Mouse (Mus musculus) heart, adult 2 months (tissue): ENCODE data around the gene Dgcr2. TPM values are rescaled to one million over a fixed set of nuclear protein-coding genes. Genes with fewer than 3 reads are reported as not detected.

Experiments used
- DNase-seq, 2 experiments: peaks; one replicate each; pipeline ENCODE4 v3.0.0; 2021
- H3K27ac ChIP-seq: fragments of 200-600 bp; 2 replicates; pipeline ENCODE4 v1.8.1; 2022
- H3K27me3 ChIP-seq: fragments of 200-500 bp; 2 replicates; pipeline ENCODE4 v1.6.1; 2012; ENCODE audit warnings: mild to moderate bottlenecking, low read length, inconsistent platforms, mixed read lengths; ENCODE audit not compliant: control insufficient read depth, insufficient read depth
- H3K36me3 ChIP-seq: fragments of 200-500 bp; 2 replicates; pipeline ENCODE4 v1.6.1; 2012; ENCODE audit warnings: low read length, inconsistent platforms; ENCODE audit not compliant: control insufficient read depth, insufficient read depth
- H3K4me1 ChIP-seq: fragments of 200-500 bp; 2 replicates; pipeline ENCODE4 v1.6.1; 2011; ENCODE audit warnings: low read length; ENCODE audit not compliant: control insufficient read depth, insufficient read depth
- H3K4me3 ChIP-seq: fragments of 200-600 bp; 2 replicates; pipeline ENCODE4 v1.8.1; 2022
- H3K79me2 ChIP-seq: fragments of 200-500 bp; replicated peaks from 2 replicates; pipeline ENCODE4 v1.6.1; 2012; ENCODE audit warnings: mild to moderate bottlenecking, inconsistent platforms, low read length, moderate library complexity, mixed read lengths; ENCODE audit not compliant: control insufficient read depth, insufficient read depth
- H3K9ac ChIP-seq: fragments of 200-500 bp; 2 replicates; pipeline ENCODE4 v1.6.1; 2012; ENCODE audit warnings: low read depth, mild to moderate bottlenecking, control low read depth, inconsistent platforms, low read length, mixed read lengths
- CTCF ChIP-seq: fragments of 200-600 bp; IDR thresholded peaks from 2 replicates; pipeline ENCODE4 v1.8.1; 2022; ENCODE audit warnings: antibody characterized with exemption, mild to moderate bottlenecking, moderate library complexity
- EP300 ChIP-seq: fragments of 200-500 bp; IDR thresholded peaks from 2 replicates; pipeline ENCODE4 v1.6.1; 2011; ENCODE audit warnings: low read depth, low read length, control low read depth; ENCODE audit not compliant: insufficient read depth
- POLR2A ChIP-seq: fragments of 200-500 bp; IDR thresholded peaks from 2 replicates; pipeline ENCODE4 v1.6.1; 2011; ENCODE audit warnings: mild to moderate bottlenecking, low read depth, low read length, control low read depth; ENCODE audit not compliant: insufficient read depth
- WGBS: fragments of 180-500 bp; shearing (Covaris S2); methylation state at CpG from one replicate; pipeline ENCODE4 v1.1.7; 2018; 5-methylcytosine and 5-hydroxymethylcytosine counted together
- intact Hi-C: fragments of 180-260 bp; cut with DNase I; formaldehyde crosslinking; loops from one replicate; pipeline ENCODE4 v1.15.1; 2025
- polyA plus RNA-seq: library from polyadenylated mRNA; depleted of rRNA; stranded (reverse); fragments of >200 nt; gene quantifications from 2 replicates; pipeline ENCODE4 v1.2.3, GENCODE M21; 2012
- total RNA-seq, 2 experiments: library from RNA; stranded (reverse); gene quantifications; 2 replicates each; pipeline ENCODE4 v1.2.3; 2021

The Dgcr2 gene
- total and polyA plus RNA-seq, 3 experiments = 46.5 to 64.3 (median 55.7) TPM

DNA sequence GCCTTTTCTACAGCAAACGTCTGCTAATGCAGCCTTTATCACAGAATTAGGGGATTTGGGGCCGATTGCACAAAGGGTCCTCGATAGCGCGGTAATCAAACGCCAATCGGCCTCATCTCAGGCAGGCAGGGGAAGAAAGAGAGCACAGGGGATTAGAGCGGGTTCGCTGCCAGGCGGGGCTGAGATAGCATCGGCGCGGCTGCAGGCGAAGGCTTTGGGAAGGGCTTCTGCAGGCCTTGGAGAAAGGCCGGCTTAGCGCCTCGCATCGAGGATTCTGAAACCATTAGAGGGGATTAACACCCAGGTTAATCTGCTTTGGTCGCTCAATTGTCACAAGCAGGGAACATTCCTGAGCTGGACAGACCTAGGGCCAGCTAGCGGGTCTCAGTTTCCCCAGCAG is 22.2 kb upstream of the Dgcr2 start:
- Histone ChIP-seq H3K9ac (peak overlapping the region; percentile 51), H3K79me2 (no peaks in the 10 kb centered on the region), H3K27me3 (no peaks in the 10 kb centered on the region; the same call in 1 of the 2 replicates), H3K4me1 (peaks cover 5% of the 10 kb centered on the region), H3K4me3 (no peak overlapping the region), H3K36me3 (no peaks in the 10 kb centered on the region), H3K27ac (no peak overlapping the region)
- TF ChIP-seq POLR2A (no peak), CTCF (no peak), EP300 (no peak)
- DNase-seq = no peak
- intact Hi-C loops = loop anchor here (10.0 kb wide), 1 partner anchor 314 kb away; the partner anchor contains the start of gene Zdhhc8
- 24% methylated on average over 20 of the region's 20 CpGs for WGBS

DNA sequence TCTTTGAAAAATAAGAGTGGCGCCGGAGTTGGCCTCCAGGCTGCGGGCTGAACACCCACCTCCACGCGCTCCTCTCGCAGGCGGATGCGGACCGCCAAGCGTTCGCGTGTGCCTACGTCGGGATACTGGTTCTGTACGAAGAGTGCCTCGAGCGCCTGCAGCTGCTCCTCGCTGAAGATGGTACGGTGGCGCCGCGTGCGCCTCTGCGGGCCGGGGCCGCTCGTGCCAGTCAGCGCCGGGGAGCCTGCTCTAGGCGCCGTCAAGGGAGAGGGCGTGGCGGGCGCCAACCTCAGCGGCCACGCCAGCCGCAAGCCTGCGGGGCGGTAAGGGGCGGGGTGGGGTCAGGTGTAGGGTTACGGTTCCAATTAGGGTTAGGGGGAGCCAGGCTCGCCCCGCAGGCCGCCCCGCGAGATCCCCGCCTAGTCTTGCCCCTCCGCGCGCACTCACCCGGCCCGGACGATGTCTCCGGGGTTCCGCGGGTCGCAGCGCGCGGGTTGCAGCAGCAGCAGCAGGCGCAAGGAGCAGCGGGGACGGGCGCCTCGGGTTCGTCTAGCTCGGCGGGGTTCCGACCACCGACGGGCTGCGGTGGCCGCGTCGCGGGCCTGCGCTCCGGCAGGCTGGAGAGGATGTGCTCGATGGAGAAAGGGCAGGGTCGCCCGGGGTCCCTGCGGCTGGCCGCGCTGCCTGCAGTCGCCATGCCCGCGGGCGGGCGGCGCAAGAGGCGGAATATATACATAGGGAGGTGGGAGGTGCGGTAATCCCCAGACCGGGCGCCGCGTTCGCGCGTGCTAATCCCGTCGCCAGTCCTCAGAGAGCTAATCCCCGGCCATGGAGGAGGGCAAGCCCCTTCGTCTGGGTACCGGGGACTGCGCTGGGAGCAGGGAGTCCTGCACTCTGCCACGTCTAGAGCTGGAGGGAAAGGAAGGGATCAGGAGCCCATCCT is 16.2 kb upstream of the Dgcr2 start, which contains the start of gene Gsc2:
TSS of gene Gsc2 (minus strand) at position 753 of the 943 bp plus-strand sequence.
- Histone ChIP-seq H3K9ac (no peak within 1 kb of the TSS), H3K27ac (no peak within 1 kb of the TSS), H3K27me3 (peaks cover 10% of the 10 kb centered on the region), H3K4me1 (peaks cover 5% of the 10 kb centered on the region), H3K36me3 (no peaks in the 10 kb centered on the region), H3K79me2 (no peaks in the 10 kb centered on the region), H3K4me3 (peak within 1 kb of the TSS; percentile 12; the same call in 1 of the 2 replicates)
- DNase-seq = no peak
- TF ChIP-seq EP300 (no peak), POLR2A (no peak), CTCF (no peak)
- WGBS = 1% methylated on average over 106 of the region's 106 CpGs
- intact Hi-C loops = loop anchor here (5.0 kb wide), 1 partner anchor 133 kb away; no protein-coding TSS in a partner anchor

DNA sequence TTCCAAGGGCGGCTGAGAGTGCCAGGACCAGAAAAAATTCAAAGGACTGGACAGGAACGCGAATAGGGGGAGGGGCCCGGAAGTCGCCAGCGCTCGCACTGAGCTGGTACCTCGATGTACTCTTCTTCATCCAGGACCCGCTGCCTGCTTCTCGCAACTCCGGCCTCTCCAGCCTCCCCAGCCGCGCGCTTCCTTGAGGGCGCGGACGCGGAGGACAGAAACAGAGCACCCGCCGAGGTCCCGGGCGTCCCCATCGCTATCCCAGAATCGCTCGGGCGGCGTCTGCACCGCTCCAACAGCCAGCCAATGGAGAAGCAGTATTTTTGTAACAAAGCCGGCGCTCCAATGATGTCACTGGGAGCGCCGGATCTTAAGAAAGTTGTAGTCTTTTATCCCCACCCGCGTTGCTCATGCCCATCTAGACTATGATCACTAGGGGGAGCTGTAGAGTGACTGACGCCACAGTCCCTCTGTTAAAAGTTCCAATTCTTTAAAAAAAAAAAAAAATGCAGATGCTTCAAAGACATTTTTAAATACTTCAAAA is 12.8 kb upstream of the Dgcr2 start, which contains the start of gene Ess2:
TSS of gene Ess2 (minus strand) at position 297 of the 544 bp plus-strand sequence.
- intact Hi-C loops = loop anchor here (1.0 to 5.0 kb wide), 3 partner anchors 11 to 136 kb away; no protein-coding TSS in a partner anchor
- WGBS = under 1% methylated on average over 35 of the region's 35 CpGs
- H3K27ac ChIP-seq = peak within 1 kb of the TSS; percentile 79
- H3K9ac ChIP-seq = peak within 1 kb of the TSS; percentile 81
- TF ChIP-seq POLR2A = peak; percentile 74
- peak; percentile 99 for TF ChIP-seq CTCF
- 0 out of 2 replicates have a peak, but pooled peaks have one; percentile 21 for TF ChIP-seq EP300
- peak within 1 kb of the TSS; percentile 59 for H3K4me3 ChIP-seq
- peak; percentile 90 to 94 for DNase-seq
- peaks cover 5% of the 10 kb centered on the region for H3K4me1 ChIP-seq
- no peaks in the 10 kb centered on the region for H3K79me2 ChIP-seq
- peaks cover 10% of the 10 kb centered on the region for H3K27me3 ChIP-seq
- no peaks in the 10 kb centered on the region for H3K36me3 ChIP-seq

DNA sequence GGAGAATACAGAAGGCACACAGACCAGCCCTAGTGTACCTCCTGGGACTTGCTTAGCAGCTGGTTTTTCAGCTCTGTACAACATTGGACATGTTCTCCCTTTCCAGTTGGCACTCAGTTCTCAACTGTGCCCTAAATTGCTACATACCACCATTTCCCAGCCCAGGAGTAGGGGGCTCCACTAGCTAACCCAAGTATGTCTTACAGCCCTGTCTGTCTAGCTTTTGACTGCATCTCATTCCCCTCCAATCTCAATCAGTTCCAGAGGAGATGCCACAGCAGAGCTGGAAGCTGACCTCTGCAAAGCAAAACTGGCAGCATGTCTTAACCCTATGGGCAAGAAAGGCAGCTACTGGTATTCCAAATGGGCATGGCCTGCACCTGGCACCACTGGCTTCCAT is 2.3 kb downstream of the Dgcr2 start:
- H3K27me3 ChIP-seq = no peaks in the 10 kb centered on the region
- intact Hi-C loops = no loop called here
- TF ChIP-seq CTCF (no peak), POLR2A (no peak), EP300 (no peak)
- no peaks in the 10 kb centered on the region; the same call in 1 of the 2 replicates for H3K4me1 ChIP-seq
- H3K9ac ChIP-seq = no peak overlapping the region
- DNase-seq = no peak
- H3K4me3 ChIP-seq = no peak overlapping the region
- H3K36me3 ChIP-seq = no peaks in the 10 kb centered on the region
- H3K27ac ChIP-seq = no peak overlapping the region
- no peaks in the 10 kb centered on the region for H3K79me2 ChIP-seq

DNA sequence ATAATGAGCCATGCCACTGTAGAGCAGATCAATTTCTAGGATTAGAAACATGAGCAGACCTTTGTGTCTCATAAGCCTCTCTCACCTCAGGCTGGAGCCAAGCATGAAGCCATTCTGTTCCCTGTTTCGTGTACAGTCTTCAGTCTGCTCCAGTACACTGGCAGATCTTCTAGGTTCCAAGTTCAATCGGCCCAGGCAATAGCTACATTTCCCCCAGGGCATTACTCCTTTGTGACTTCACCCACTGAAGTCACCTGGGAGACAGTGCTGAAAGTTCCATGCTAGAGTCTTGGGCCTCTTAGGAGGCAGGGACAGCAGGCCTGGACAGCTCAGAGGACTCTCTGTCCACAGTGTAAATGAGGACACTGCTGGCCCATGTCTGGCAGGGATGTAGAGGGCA is 4.4 kb downstream of the Dgcr2 start, which contains the start of gene Tssk1:
TSS of gene Tssk1 (plus strand) at position 301 of the 400 bp plus-strand sequence.
- DNase-seq = no peak
- no peak within 1 kb of the TSS for H3K4me3 ChIP-seq
- no peaks in the 10 kb centered on the region for H3K27me3 ChIP-seq
- H3K79me2 ChIP-seq = peaks cover 6% of the 10 kb centered on the region; the same call in 1 of the 2 replicates
- no peak within 1 kb of the TSS for H3K27ac ChIP-seq
- H3K36me3 ChIP-seq = peaks cover 3% of the 10 kb centered on the region; the same call in 1 of the 2 replicates
- TF ChIP-seq POLR2A (no peak), EP300 (no peak), CTCF (no peak)
- intact Hi-C loops = no loop called here
- WGBS = 83% methylated on average over 2 of the region's 2 CpGs
- no peak within 1 kb of the TSS for H3K9ac ChIP-seq
- H3K4me1 ChIP-seq = peaks cover 8% of the 10 kb centered on the region
